Mouse (Mus musculus) brain, embryonic 14.5 days (tissue): ENCODE results near the gene D1Pas1.

ENCODE experiments used
- CTCF ChIP-seq: fragments of 200-500 bp; IDR thresholded peaks from 2 replicates; pipeline ENCODE4 v1.5.1; 2012; ENCODE audit warnings: inconsistent platforms, mild to moderate bottlenecking, moderate library complexity, borderline replicate concordance; ENCODE audit not compliant: insufficient read depth, insufficient read length; ENCODE audit errors: extremely low read depth
- POLR2A ChIP-seq: fragments of 200-500 bp; IDR thresholded peaks from 2 replicates; pipeline ENCODE4 v1.6.1; 2012; ENCODE audit warnings: mild to moderate bottlenecking, inconsistent platforms, borderline replicate concordance; ENCODE audit not compliant: poor library complexity, insufficient read depth, insufficient read length, severe bottlenecking; ENCODE audit errors: extremely low read depth

GRCm38 (mm10) chr1:186986086-186986485 is 18.9 kb downstream of the D1Pas1 start:
- TF ChIP-seq CTCF = no peak
- no peak for TF ChIP-seq POLR2A
